Mouse (Mus musculus): ENCODE results near the gene Vat1l. TPM values are rescaled to one million over a fixed set of nuclear protein-coding genes. Genes with fewer than 3 reads are reported as not detected.

Gene Vat1l
- polyA plus RNA-seq, 1 experiment from 2014 or later: 2.0 TPM

GRCm38 (mm10) chr8:114222001-114222400 is 16.6 kb downstream of the Vat1l start:
- no peak for TF ChIP-seq CTCF (IDR thresholded peaks at IDR 0.05; ENCODE audit: low read depth)
- Histone ChIP-seq H3K4me3 (ENCODE audit: low read depth, low read length) (no peak overlapping the region), H3K27ac (replicated peaks) (no peak overlapping the region), H3K36me3 (ENCODE audit: control insufficient read depth, insufficient read depth, low read length) (no peaks in the 10 kb centered on the region), H3K27me3 (ENCODE audit: control insufficient read depth, insufficient read depth, low read length) (no peaks in the 10 kb centered on the region), H3K4me2 (replicated peaks; ENCODE audit: low read depth) (no peak overlapping the region), H3K9ac (ENCODE audit: low read length) (no peak overlapping the region), H3K4me1 (replicated peaks; ENCODE audit: control insufficient read depth, insufficient read depth) (no peaks in the 10 kb centered on the region), H3K9me3 (ENCODE audit: control insufficient read depth, low read length) (no peaks in the 10 kb centered on the region)
- WGBS: 92% methylated on average over 2 of the region's 2 CpGs
- no peak for DNase-seq (ENCODE audit: low spot score)
- ATAC-seq (ENCODE audit: low FRiP score, low TSS enrichment): no peak

- Histone ChIP-seq H3K4me2 (replicated peaks; ENCODE audit: low read depth) (no peak overlapping the region), H3K4me1 (replicated peaks; ENCODE audit: control insufficient read depth, insufficient read depth) (no peaks in the 10 kb centered on the region), H3K27ac (replicated peaks) (no peak overlapping the region), H3K9me3 (ENCODE audit: control insufficient read depth, low read length) (no peaks in the 10 kb centered on the region), H3K27me3 (ENCODE audit: control insufficient read depth, insufficient read depth, low read length) (no peaks in the 10 kb centered on the region), H3K4me3 (ENCODE audit: low read depth, low read length) (no peak overlapping the region), H3K36me3 (ENCODE audit: control insufficient read depth, insufficient read depth, low read length) (no peaks in the 10 kb centered on the region), H3K9ac (ENCODE audit: low read length) (no peak overlapping the region)
- 91% methylated on average over 2 of the region's 2 CpGs for WGBS
- ATAC-seq (ENCODE audit: low FRiP score, low TSS enrichment) (no peak), DNase-seq (ENCODE audit: low spot score) (no peak)
- no peak for TF ChIP-seq CTCF (IDR thresholded peaks at IDR 0.05; ENCODE audit: low read depth)
- TF ChIP-seq EP300 (optimal IDR thresholded peaks at IDR 0.05): no peak
Observed at GRCm38 (mm10) chr8:114224001-114224400, 18.6 kb downstream of the Vat1l start.

GRCm38 (mm10) chr8:114251321-114252065 is 46.1 kb downstream of the Vat1l start:
- Histone ChIP-seq H3K4me3 (ENCODE audit: low read depth, low read length) (no peak overlapping the region), H3K9me3 (ENCODE audit: control insufficient read depth, low read length) (no peaks in the 10 kb centered on the region), H3K27ac (replicated peaks) (no peak overlapping the region), H3K9ac (ENCODE audit: low read length) (no peak overlapping the region), H3K4me2 (replicated peaks; ENCODE audit: low read depth) (no peak overlapping the region), H3K36me3 (ENCODE audit: control insufficient read depth, insufficient read depth, low read length) (no peaks in the 10 kb centered on the region), H3K27me3 (ENCODE audit: control insufficient read depth, insufficient read depth, low read length) (no peaks in the 10 kb centered on the region), H3K4me1 (replicated peaks; ENCODE audit: control insufficient read depth, insufficient read depth) (no peaks in the 10 kb centered on the region)
- ATAC-seq (ENCODE audit: low FRiP score, low TSS enrichment) (no peak), DNase-seq (ENCODE audit: low spot score) (no peak)
- 62% methylated on average over 3 of the region's 3 CpGs for WGBS
- no peak for TF ChIP-seq CTCF (IDR thresholded peaks at IDR 0.05; ENCODE audit: low read depth)

GRCm38 (mm10) chr8:114258685-114259084 is 53.3 kb downstream of the Vat1l start:
- H3K36me3 ChIP-seq (ENCODE audit: control insufficient read depth, insufficient read depth, low read length): no peaks in the 10 kb centered on the region
- H3K4me2 ChIP-seq (replicated peaks; ENCODE audit: low read depth): no peak overlapping the region
- ATAC-seq (ENCODE audit: low FRiP score, low TSS enrichment) (no peak), DNase-seq (ENCODE audit: low spot score) (no peak)
- WGBS: 71% methylated on average over 4 of the region's 4 CpGs
- no peak overlapping the region for H3K4me3 ChIP-seq (ENCODE audit: low read depth, low read length)
- H3K9me3 ChIP-seq (ENCODE audit: control insufficient read depth, low read length): no peaks in the 10 kb centered on the region
- no peak for TF ChIP-seq CTCF (IDR thresholded peaks at IDR 0.05; ENCODE audit: low read depth)
- no peak for TF ChIP-seq EP300 (optimal IDR thresholded peaks at IDR 0.05)
- H3K27me3 ChIP-seq (ENCODE audit: control insufficient read depth, insufficient read depth, low read length): no peaks in the 10 kb centered on the region
- no peak overlapping the region for H3K9ac ChIP-seq (ENCODE audit: low read length)
- H3K4me1 ChIP-seq (replicated peaks; ENCODE audit: control insufficient read depth, insufficient read depth): no peaks in the 10 kb centered on the region
- H3K27ac ChIP-seq (replicated peaks): no peak overlapping the region

GRCm38 (mm10) chr8:114259713-114260355 is 54.4 kb downstream of the Vat1l start:
- Histone ChIP-seq H3K27me3 (ENCODE audit: control insufficient read depth, insufficient read depth, low read length) (no peaks in the 10 kb centered on the region), H3K4me2 (replicated peaks; ENCODE audit: low read depth) (no peak overlapping the region), H3K27ac (replicated peaks) (no peak overlapping the region), H3K9ac (ENCODE audit: low read length) (no peak overlapping the region), H3K36me3 (ENCODE audit: control insufficient read depth, insufficient read depth, low read length) (no peaks in the 10 kb centered on the region), H3K9me3 (ENCODE audit: control insufficient read depth, low read length) (no peaks in the 10 kb centered on the region), H3K4me1 (replicated peaks; ENCODE audit: control insufficient read depth, insufficient read depth) (no peaks in the 10 kb centered on the region), H3K4me3 (ENCODE audit: low read depth, low read length) (no peak overlapping the region)
- no peak for ATAC-seq (ENCODE audit: low FRiP score, low TSS enrichment)
- DNase-seq (ENCODE audit: low spot score): no peak
- TF ChIP-seq EP300 (optimal IDR thresholded peaks at IDR 0.05) (no peak), CTCF (IDR thresholded peaks at IDR 0.05; ENCODE audit: low read depth) (no peak)
- WGBS: 58% methylated on average over 5 of the region's 5 CpGs

GRCm38 (mm10) chr8:114262331-114262730 is 56.9 kb downstream of the Vat1l start:
- no peak for TF ChIP-seq CTCF (IDR thresholded peaks at IDR 0.05; ENCODE audit: low read depth)
- no peak for TF ChIP-seq EP300 (optimal IDR thresholded peaks at IDR 0.05)
- no peaks in the 10 kb centered on the region for H3K4me1 ChIP-seq (replicated peaks; ENCODE audit: control insufficient read depth, insufficient read depth)

More at GRCm38 (mm10) chr8:114262331-114262730, 56.9 kb downstream of the Vat1l start:
- WGBS: 49% methylated on average over 2 of the region's 2 CpGs
- Histone ChIP-seq H3K27ac (replicated peaks) (no peak overlapping the region), H3K4me2 (replicated peaks; ENCODE audit: low read depth) (no peak overlapping the region), H3K36me3 (ENCODE audit: control insufficient read depth, insufficient read depth, low read length) (no peaks in the 10 kb centered on the region), H3K27me3 (ENCODE audit: control insufficient read depth, insufficient read depth, low read length) (no peaks in the 10 kb centered on the region), H3K9ac (ENCODE audit: low read length) (no peak overlapping the region), H3K4me3 (ENCODE audit: low read depth, low read length) (no peak overlapping the region), H3K9me3 (ENCODE audit: control insufficient read depth, low read length) (no peaks in the 10 kb centered on the region)
- no peak for ATAC-seq (ENCODE audit: low FRiP score, low TSS enrichment)
- no peak for DNase-seq (ENCODE audit: low spot score)
